Mouse (Mus musculus) liver, embryonic 14.5 days (tissue): ENCODE data around the gene Stoml2.

Source experiments
- CTCF ChIP-seq: IDR thresholded peaks from 2 replicates; pipeline ENCODE4 v1.5.1; 2016; ENCODE audit warnings: antibody characterized with exemption, low read depth, control low read depth
- EP300 ChIP-seq: IDR thresholded peaks from 2 replicates; pipeline ENCODE4 v1.6.1; 2016; ENCODE audit warnings: antibody characterized with exemption, low read depth

GRCm38 (mm10) chr4:43045659-43046302 is 14.3 kb upstream of the Stoml2 start, which contains the start of gene Fam214b:
- TF ChIP-seq CTCF, result no peak
- no peak for TF ChIP-seq EP300
